Mouse (Mus musculus): ENCODE data around the gene Slc4a11. TPM values are rescaled to one million over a fixed set of nuclear protein-coding genes. Genes with fewer than 3 reads are reported as not detected.
"Not testable (repeated sequence)": the region's sequence is repeated elsewhere in the genome, so short reads cannot be mapped to it uniquely, and the experiment has no call there.

Slc4a11 gene
- polyA plus RNA-seq, 1 experiment = 0.96 TPM

DNA sequence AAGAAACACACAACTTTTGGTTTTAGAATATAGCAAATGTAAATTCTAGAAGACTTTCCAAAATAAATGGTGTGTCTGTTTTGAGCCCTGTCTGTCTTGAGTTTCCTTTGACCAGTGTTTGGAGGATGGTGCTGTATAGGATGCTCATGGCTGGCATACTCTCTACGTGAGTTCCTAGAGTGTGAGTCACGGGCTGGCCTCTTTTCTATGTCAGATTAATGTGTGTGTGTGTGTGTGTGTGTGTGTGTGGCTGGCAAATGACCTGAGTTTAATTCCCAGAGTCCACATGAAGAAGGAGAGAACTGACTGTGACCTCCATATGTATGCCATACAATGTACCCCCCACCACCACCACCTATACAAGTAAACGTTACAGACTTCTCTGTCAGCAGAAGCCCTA is 15.8 kb downstream of the Slc4a11 start:
- DNase-seq (ENCODE audit: extremely low spot score in 1 of 2, low spot score in 1 of 2) = no peak

GRCm38 (mm10) chr2:130679899-130680298 is 17.4 kb downstream of the Slc4a11 start:
- no peak for DNase-seq (ENCODE audit: extremely low spot score in 1 of 2, low spot score in 1 of 2)

DNA sequence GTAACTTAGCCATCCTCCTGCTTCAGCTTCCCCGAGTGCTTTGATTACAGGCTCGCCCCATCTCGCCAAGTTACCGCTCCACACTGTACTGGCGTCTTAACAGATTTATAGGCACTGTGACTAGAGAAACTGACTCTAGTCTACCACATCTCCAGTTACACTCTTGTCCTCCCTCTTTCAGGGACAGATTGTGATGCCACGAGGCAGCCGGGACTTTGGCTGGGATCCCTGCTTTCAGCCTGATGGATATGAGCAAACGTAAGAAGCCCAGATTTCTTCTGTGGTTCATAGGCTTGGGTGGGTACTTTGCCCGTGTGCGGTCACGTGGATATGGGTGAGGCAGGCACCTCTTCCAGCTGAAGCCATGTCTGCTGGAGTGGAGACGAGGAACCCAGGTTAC is 18.2 kb downstream of the Slc4a11 start:
- DNase-seq (ENCODE audit: extremely low spot score in 1 of 2, low spot score in 1 of 2) = no peak

DNA sequence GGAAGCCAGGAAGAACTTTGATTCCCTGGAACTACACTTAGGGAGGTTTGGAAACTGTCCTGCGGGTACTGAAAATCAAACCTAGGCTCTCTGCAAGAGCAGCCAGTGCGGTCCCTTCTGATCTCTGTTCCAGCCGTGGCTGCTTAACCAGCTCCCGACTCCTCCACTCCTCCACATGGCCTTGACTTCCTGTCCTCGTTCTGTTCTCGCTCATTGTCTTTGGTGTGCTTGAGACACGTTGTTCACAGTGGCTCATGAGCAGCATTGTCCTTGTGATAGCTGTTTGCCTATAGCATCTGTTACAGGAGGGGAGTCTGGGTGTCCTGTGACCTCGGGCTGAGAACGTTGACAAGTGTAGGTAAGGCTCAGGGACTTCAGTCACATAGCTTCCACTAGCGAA is 20.1 kb downstream of the Slc4a11 start:
- no peak for DNase-seq (ENCODE audit: extremely low spot score in 1 of 2, low spot score in 1 of 2)

DNA sequence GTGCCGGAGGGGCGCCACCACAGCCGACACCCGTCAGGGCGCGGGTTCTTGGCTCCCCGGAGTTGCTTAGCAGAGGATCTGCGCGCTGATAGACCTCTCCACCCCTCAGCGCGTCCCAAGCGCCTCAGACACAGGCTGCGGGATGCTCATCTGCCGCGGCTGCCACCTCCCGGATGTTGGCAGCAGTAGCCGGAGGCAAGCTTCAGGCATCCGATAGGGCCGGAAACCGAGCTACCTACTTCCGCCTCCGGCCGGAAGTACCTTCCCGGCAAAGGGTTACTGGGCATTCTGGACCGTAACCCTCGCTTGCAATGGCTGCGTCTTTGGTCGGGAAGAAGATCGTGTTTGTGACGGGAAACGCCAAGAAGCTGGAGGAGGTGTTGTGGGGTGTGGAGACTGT is 29.8 kb downstream of the Slc4a11 start, which contains the start of gene Itpa:
TSS of gene Itpa (plus strand) at position 52 of the 400 bp plus-strand sequence.
- peak; percentile 81 to 89 for DNase-seq (ENCODE audit: extremely low spot score in 1 of 2, low spot score in 1 of 2)

GRCm38 (mm10) chr2:130664102-130664701 is 33.1 kb downstream of the Slc4a11 start, which contains the start of gene Ddrgk1:
TSS of gene Ddrgk1 (minus strand) at chr2:130664659.
- peak; percentile 94 to 95 for DNase-seq (ENCODE audit: extremely low spot score in 1 of 2, low spot score in 1 of 2)

DNA sequence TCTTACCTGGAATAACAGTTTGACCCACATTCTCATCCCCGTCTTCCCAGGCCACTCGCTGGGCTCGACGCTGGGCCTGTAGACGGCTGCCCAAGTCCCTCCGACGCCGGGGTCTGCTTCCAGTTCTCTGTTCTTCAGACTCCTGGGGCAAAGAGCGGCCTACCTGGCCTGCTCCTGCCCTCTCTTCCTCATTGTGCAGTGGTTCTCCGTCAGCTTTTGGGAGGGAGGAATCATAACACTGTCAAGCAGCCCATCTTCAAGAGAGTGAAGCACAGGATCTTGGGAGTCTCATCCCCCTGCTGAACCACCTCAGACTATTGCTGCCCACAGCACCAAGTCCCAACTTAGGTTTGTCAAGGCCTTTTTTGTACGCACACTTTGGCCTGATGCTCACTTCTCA is 34.0 kb downstream of the Slc4a11 start:
- DNase-seq (ENCODE audit: extremely low spot score in 1 of 2, low spot score in 1 of 2) = no peak

GRCm38 (mm10) chr2:130658530-130658929 is 38.8 kb downstream of the Slc4a11 start:
- DNase-seq (ENCODE audit: extremely low spot score in 1 of 2, low spot score in 1 of 2) = no peak

DNA sequence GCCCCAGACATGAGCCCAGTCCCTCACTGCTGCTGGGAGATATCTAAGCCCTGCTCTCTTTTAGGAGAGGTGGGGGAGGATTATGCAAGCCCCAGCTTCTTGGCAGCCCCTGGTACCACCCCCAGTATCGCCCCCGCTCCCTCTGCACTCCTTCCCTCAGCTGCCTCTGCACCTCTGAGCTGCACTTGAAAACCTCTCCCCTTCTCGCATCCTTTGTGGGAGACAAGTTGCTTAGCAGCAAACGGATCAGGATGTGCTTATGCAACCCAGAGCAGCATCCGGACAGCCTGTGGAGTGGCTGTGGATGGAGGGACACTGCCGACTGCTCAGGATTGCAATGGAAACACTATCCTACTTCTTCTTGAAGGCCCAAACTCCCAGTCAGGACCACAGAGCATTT is 39.8 kb downstream of the Slc4a11 start:
- peak; percentile 85 to 92 for DNase-seq (ENCODE audit: extremely low spot score in 1 of 2, low spot score in 1 of 2)

DNA sequence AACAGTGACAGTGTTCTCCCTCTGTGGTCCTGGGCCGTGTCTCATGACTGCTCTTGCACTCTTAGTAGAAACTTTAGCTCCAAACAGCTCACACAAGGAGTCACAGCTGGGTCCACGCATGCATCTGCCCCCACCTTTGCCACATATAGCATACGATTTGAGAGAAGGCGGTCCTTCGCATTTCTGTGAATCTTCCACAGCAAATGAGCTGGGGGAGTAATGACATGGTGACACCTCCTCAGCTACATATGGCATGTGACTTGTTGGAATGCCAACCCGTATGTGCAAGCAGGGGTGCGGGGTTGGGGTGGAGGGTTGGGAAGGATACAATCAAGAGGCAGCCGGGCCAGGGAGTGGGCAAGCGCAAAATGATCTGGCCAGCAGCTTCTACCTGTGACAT is 40.8 kb downstream of the Slc4a11 start:
- DNase-seq (ENCODE audit: extremely low spot score in 1 of 2, low spot score in 1 of 2) = peak; percentile 84 to 87

DNA sequence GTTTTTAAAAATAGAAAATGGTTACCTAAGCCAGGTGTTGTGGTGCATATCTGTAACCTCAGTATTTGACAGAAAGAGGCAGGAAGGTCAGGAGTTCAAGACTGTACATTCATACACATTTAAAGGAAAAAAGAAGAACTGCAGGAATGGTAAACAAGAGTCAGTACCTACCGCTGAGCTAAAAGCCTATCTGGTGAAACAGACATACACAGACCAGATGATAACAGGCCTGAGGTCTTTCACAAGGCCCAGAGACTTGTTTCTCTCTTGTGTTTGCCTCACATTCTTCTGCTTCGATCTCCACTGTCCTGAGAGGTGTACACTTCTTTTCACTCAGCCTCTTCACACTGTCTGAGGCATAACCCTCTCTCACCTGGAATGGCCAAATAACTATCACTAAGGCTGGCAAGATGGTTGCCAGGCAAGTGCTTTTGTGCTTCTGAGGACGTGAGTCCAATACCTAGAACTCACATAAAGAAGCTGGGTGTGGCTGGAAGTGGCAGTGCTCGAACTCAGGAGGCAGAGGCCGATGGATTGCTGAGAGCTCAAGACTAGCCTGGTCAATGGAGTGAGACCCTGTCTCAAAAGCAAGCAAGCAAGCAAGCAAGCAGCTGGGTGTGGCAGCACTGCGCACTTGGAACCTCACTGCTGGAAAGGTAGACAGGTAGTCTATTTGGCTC is 41.5 kb downstream of the Slc4a11 start:
- DNase-seq (ENCODE audit: extremely low spot score in 1 of 2, low spot score in 1 of 2) = no peak

- DNase-seq (ENCODE audit: extremely low spot score in 1 of 2, low spot score in 1 of 2) = no peak
These were observed 43.6 kb downstream of the Slc4a11 start for GRCm38 (mm10) chr2:130653760-130654159.

DNA sequence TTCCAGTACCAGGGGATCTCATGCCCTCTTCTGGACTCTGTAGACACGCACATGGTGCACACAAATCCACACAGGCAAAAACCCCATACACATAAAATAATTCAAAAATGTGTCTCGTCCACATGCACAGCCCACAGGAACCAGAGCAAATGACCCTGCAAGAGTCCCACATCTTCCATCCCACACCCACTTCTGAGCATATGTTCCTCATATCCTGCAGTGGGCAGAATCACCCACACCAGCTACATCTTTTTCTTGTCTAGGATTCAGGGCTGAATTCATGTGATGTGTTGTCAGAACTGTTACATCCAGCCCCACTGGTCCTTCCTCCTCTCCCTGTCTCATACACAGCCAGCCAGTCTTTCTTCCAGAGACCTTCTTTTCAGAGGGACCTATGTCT is 44.0 kb downstream of the Slc4a11 start:
- DNase-seq (ENCODE audit: extremely low spot score in 1 of 2, low spot score in 1 of 2) = peak in 1 of 2 experiments; percentile 70

DNA sequence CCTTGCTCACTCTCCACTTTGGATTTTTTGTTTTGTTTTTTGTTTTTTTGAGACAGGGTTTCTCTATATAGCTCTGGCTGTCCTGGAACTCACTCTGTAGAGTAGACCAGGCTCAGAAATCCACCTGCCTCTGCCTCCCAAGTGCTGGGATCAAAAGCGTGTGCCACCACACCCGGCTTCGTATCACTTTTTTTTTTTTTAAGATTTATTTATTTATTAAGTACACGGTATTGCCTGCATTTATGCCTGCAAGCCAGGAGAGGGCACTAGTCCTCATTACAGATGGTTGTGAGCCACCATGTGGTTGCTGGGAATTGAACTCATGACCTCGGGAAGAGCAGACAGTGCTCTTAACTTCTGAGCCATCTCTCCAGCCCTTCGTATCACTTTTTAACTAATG is 48.3 kb downstream of the Slc4a11 start:
- DNase-seq (ENCODE audit: extremely low spot score in 1 of 2, low spot score in 1 of 2) = not testable (repeated sequence)

GRCm38 (mm10) chr2:130645198-130645597 is 52.1 kb downstream of the Slc4a11 start:
- no peak for DNase-seq (ENCODE audit: extremely low spot score in 1 of 2, low spot score in 1 of 2)

- DNase-seq (ENCODE audit: extremely low spot score in 1 of 2, low spot score in 1 of 2) = peak in 1 of 2 experiments; percentile 91
These were observed 54.5 kb downstream of the Slc4a11 start, which contains the start of gene Lzts3 for GRCm38 (mm10) chr2:130642684-130643369. TSS of gene Lzts3 (minus strand) at chr2:130642803.

DNA sequence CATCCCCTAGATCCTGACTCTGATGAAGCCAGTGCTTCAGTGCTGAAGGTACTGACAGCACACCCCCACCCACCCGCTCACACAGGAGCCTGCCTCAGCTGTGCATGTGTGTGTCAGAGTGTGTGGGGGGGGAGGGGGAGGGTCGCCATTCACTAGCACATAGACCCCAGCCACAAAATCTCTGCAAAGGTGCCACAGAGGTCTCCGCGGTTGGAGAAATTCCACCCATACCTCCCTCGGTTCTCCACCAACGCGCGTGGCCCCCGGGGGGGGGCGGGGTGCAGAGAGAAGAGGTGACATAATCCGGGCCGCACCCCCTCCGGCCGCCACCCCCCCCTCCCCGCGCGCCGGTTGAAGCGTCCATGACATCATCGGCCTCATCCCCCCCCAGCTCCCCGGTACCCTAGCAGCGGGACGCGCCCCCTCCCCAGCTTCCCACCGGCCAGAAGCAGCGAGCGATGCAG is 55.1 kb downstream of the Slc4a11 start:
- DNase-seq (ENCODE audit: extremely low spot score in 1 of 2, low spot score in 1 of 2) = no peak

DNA sequence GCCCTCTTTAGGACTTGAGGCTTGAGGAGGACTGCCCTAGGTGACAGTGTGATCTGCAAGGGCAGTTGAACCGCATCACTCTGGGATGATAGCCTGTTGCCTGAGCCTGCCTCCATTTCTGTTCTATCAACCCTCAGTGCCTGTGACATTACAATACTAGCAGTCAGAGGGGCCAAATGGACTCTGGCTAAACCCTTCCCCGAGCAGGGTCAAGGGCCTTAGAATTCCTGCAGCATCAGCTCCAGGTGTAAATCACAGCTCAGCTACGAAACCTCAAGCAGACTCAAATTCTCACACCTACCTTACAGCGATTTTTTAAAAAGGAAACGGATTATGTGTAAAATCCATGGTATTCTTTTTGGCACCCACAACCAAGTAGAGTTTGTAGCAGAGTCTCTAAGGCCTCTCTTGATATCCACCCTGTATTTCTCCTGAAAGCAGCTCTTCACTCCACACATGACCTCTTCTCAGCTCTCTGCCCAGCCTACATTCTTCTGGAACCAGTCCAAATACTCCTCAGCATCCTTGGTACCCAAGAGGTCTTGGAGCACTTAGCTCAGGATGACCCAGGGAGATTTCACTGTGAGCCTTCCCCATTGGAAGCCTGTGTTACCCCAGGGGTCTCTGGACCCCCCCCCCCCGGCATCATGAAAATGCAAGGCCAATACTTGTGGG is 55.8 kb downstream of the Slc4a11 start:
- DNase-seq (ENCODE audit: extremely low spot score in 1 of 2, low spot score in 1 of 2) = no peak

DNA sequence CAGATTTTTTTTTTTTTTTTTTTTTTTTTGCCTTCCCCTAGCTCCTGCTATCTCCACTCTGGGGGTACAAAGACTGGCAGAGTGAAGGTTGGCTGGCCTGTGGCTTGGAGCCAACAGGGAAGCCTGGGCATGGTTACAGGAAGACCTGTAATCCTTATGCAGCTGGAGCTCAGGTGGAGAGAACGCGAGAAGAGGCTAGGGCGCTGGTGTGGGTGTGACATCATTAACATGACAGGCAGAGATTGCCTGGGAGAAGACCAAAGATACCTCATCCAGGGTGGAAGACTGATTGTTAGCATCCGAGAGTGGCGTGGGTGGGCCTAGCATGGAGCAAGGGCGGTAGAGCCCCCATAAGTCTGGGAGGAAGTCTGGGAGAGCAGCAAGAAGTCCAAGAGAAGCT is 58.0 kb downstream of the Slc4a11 start:
- no peak for DNase-seq (ENCODE audit: extremely low spot score in 1 of 2, low spot score in 1 of 2)

DNA sequence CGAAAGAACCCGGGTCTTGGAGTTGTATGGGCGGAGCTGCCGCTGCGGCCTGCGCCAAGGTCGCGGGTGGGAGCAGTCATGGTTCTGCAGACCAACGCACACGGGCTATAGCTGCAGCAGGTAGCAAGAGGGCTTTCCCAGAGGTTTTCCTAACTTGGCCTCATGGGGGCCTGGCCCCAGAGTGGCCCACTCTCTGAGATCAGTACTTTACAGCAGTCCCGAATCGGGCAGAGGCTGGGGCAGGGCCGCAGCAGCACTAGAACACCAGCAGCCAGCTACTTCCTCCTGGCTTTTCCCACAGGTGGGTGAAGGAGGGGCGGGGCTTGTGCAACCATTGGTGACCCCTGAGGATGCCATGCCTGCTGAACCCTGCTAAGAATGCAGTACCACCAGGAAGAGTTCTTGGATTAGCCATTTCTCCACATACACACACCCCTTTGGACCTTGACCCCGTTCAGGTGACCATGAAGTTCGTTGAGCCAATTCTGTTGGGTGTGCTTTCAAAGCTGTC is 59.2 kb downstream of the Slc4a11 start:
- DNase-seq (ENCODE audit: extremely low spot score in 1 of 2, low spot score in 1 of 2) = no peak

- DNase-seq (ENCODE audit: extremely low spot score in 1 of 2, low spot score in 1 of 2) = no peak
These were observed 61.5 kb downstream of the Slc4a11 start for GRCm38 (mm10) chr2:130635847-130636246.

Data from frontal cortex, adult 2 months (tissue).